Mouse (Mus musculus) midbrain, postnatal 0 days (tissue): ENCODE data around the gene Gm8773. TPM values are rescaled to one million over a fixed set of nuclear protein-coding genes. Genes with fewer than 3 reads are reported as not detected.

ENCODE experiments used
- ATAC-seq: fragments of 200-750 bp; cut with Nextera tagmentation; 2 replicates; pipeline ENCODE4 v1.8.0; 2017; ENCODE audit warnings: moderate number of reproducible peaks, mild to moderate bottlenecking, moderate TSS enrichment, moderate library complexity; ENCODE audit not compliant: low FRiP score
- DNase-seq: peaks from one replicate; pipeline ENCODE4 v3.0.0-alpha.2; 2015; ENCODE audit warnings: low spot score
- H3K27ac ChIP-seq: fragments of 300-500 bp; sonication (generic); 2 replicates; pipeline ENCODE4 v1.5.1; 2014; ENCODE audit warnings: low read depth, mild to moderate bottlenecking, low read length, mixed read lengths
- H3K27me3 ChIP-seq: fragments of 300-500 bp; sonication (generic); 2 replicates; pipeline ENCODE4 v1.6.1; 2014; ENCODE audit warnings: low read length, control low read depth, mixed read lengths; ENCODE audit not compliant: insufficient read depth
- H3K36me3 ChIP-seq: fragments of 300-500 bp; sonication (generic); 2 replicates; pipeline ENCODE4 v1.6.1; 2014; ENCODE audit warnings: low read length, control low read depth, mixed read lengths; ENCODE audit not compliant: insufficient read depth
- H3K4me1 ChIP-seq: fragments of 300-500 bp; sonication (generic); 2 replicates; pipeline ENCODE4 v1.6.1; 2014; ENCODE audit warnings: mild to moderate bottlenecking, control low read depth, antibody characterized with exemption, low read length, mixed read lengths; ENCODE audit not compliant: insufficient read depth
- H3K4me2 ChIP-seq: fragments of 300-500 bp; sonication (generic); 2 replicates; pipeline ENCODE4 v1.6.1; 2014; ENCODE audit warnings: low read depth, mild to moderate bottlenecking, low read length, mixed read lengths; ENCODE audit not compliant: poor library complexity, severe bottlenecking
- H3K4me3 ChIP-seq: fragments of 300-500 bp; sonication (generic); 2 replicates; pipeline ENCODE4 v1.5.1; 2014; ENCODE audit warnings: low read depth, mild to moderate bottlenecking, low read length, moderate library complexity
- H3K9ac ChIP-seq: fragments of 300-500 bp; sonication (generic); replicated peaks from 2 replicates; pipeline ENCODE4 v1.6.1; 2014; ENCODE audit warnings: mild to moderate bottlenecking, low read length, moderate library complexity, mixed read lengths; ENCODE audit not compliant: poor library complexity, severe bottlenecking
- H3K9me3 ChIP-seq: fragments of 300-500 bp; sonication (generic); 2 replicates; pipeline ENCODE4 v1.6.1; 2016; ENCODE audit warnings: low read length, control low read depth
- CTCF ChIP-seq: IDR thresholded peaks from 2 replicates; pipeline ENCODE4 v1.5.1; 2016; ENCODE audit warnings: antibody characterized with exemption, mild to moderate bottlenecking
- WGBS: fragments of 180-500 bp; shearing (Covaris S2); extraction: QIAGEN DNeasy Blood & Tissue Kit; methylation state at CpG from one replicate; pipeline ENCODE4 v1.1.7; 2014; 5-methylcytosine and 5-hydroxymethylcytosine counted together
- polyA plus RNA-seq: library from polyadenylated mRNA; unstranded; fragments of >200 nt; fragmentation: Nextera tagmentation; extraction: Ambion mirVana; gene quantifications from 2 replicates; pipeline ENCODE4 v1.2.1, GENCODE M21; 2015
- total RNA-seq: library from RNA; depleted of rRNA; stranded (reverse); fragments of >200 nt; gene quantifications from 2 replicates; pipeline ENCODE4 v1.2.3, GENCODE M21; 2014; rRNA removed

Gene Gm8773
- total RNA-seq = 8.7 and 11.5 TPM in 2 replicates
- 11.9 and 12.2 TPM in 2 replicates for polyA plus RNA-seq

- Histone ChIP-seq H3K27me3 (no peaks in the 10 kb centered on the region), H3K9ac (peak within 1 kb of the TSS; percentile 63), H3K4me3 (peak within 1 kb of the TSS; percentile 58), H3K27ac (no peak within 1 kb of the TSS; the same call in 1 of the 2 replicates), H3K36me3 (no peaks in the 10 kb centered on the region), H3K9me3 (no peaks in the 10 kb centered on the region), H3K4me2 (peak within 1 kb of the TSS; percentile 87), H3K4me1 (no peaks in the 10 kb centered on the region)
- DNase-seq = peak; percentile 28
- 2% methylated on average over 24 of the region's 24 CpGs for WGBS
- no peak for TF ChIP-seq CTCF
- ATAC-seq = peak; percentile 72
These were observed at the start of gene Gm8773 for GRCm38 (mm10) chr5:5573749-5574317. Gene Gm8773 (plus strand): TSS chr5:5573799.

GRCm38 (mm10) chr5:5533656-5534420 is 39.8 kb upstream of the Gm8773 start:
- no peak for TF ChIP-seq CTCF
- no peak overlapping the region for H3K4me2 ChIP-seq
- H3K27me3 ChIP-seq = no peaks in the 10 kb centered on the region
- H3K9ac ChIP-seq = no peak overlapping the region
- no peak for ATAC-seq
- H3K4me1 ChIP-seq = no peaks in the 10 kb centered on the region
- H3K36me3 ChIP-seq = peaks cover 7% of the 10 kb centered on the region; the same call in 1 of the 2 replicates
- no peak for DNase-seq
- H3K4me3 ChIP-seq = no peak overlapping the region
- no peaks in the 10 kb centered on the region for H3K9me3 ChIP-seq
- H3K27ac ChIP-seq = no peak overlapping the region
- 97% methylated on average over 3 of the region's 3 CpGs for WGBS

GRCm38 (mm10) chr5:5536131-5536530 is 37.5 kb upstream of the Gm8773 start:
- WGBS = 89% methylated on average over 1 of the region's 1 CpGs
- no peaks in the 10 kb centered on the region for H3K4me1 ChIP-seq
- no peaks in the 10 kb centered on the region for H3K27me3 ChIP-seq
- no peak for TF ChIP-seq CTCF
- no peaks in the 10 kb centered on the region for H3K9me3 ChIP-seq
- no peak for DNase-seq
- peaks cover 9% of the 10 kb centered on the region; the same call in 1 of the 2 replicates for H3K36me3 ChIP-seq
- no peak overlapping the region for H3K4me3 ChIP-seq
- no peak overlapping the region for H3K27ac ChIP-seq
- ATAC-seq = no peak
- no peak overlapping the region for H3K4me2 ChIP-seq
- H3K9ac ChIP-seq = no peak overlapping the region

- no peak overlapping the region for H3K9ac ChIP-seq
- peaks cover 27% of the 10 kb centered on the region; the same call in 1 of the 2 replicates for H3K36me3 ChIP-seq
- no peak overlapping the region for H3K4me3 ChIP-seq
- H3K9me3 ChIP-seq = no peaks in the 10 kb centered on the region
- no peak for TF ChIP-seq CTCF
- DNase-seq (no peak), ATAC-seq (no peak)
- no peaks in the 10 kb centered on the region for H3K27me3 ChIP-seq
- no peaks in the 10 kb centered on the region for H3K4me1 ChIP-seq
- no peak overlapping the region for H3K27ac ChIP-seq
- no peak overlapping the region for H3K4me2 ChIP-seq
- WGBS = 60% methylated on average over 3 of the region's 3 CpGs
These were observed 33.8 kb upstream of the Gm8773 start for GRCm38 (mm10) chr5:5539771-5540170.

GRCm38 (mm10) chr5:5540385-5540784 is 33.2 kb upstream of the Gm8773 start:
- no peak overlapping the region for H3K9ac ChIP-seq
- DNase-seq (no peak), ATAC-seq (no peak)
- H3K27me3 ChIP-seq = no peaks in the 10 kb centered on the region
- no peaks in the 10 kb centered on the region for H3K9me3 ChIP-seq
- 26% methylated on average over 3 of the region's 3 CpGs for WGBS
- no peak overlapping the region for H3K4me3 ChIP-seq
- H3K27ac ChIP-seq = no peak overlapping the region
- H3K4me2 ChIP-seq = no peak overlapping the region
- peaks cover 27% of the 10 kb centered on the region; the same call in 1 of the 2 replicates for H3K36me3 ChIP-seq
- H3K4me1 ChIP-seq = no peaks in the 10 kb centered on the region
- TF ChIP-seq CTCF = no peak

DNA sequence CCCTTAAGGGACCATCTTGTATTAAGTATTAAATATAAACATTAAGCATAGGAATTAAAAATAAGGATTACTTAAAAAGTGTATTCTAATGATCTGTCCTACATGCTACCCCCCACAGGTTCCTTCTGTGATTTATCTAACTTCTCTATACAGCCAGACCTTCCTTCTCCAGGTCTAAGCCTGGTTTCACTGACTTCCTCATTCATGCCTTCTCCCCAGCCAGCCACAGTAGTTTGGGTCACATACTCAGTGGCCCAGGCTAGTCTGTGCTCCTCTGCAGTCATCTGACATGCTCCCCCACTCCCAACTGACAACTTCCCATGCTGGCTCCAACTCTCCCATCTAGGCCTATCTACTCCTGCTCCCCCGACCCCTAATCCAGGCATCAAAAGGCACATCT is 22.5 kb upstream of the Gm8773 start:
- Histone ChIP-seq H3K4me1 (no peaks in the 10 kb centered on the region), H3K4me2 (no peak overlapping the region), H3K9me3 (no peaks in the 10 kb centered on the region), H3K36me3 (peaks cover 12% of the 10 kb centered on the region), H3K27me3 (no peaks in the 10 kb centered on the region), H3K4me3 (no peak overlapping the region), H3K27ac (no peak overlapping the region), H3K9ac (no peak overlapping the region)
- ATAC-seq (no peak), DNase-seq (no peak)
- WGBS = 88% methylated on average over 1 of the region's 1 CpGs
- TF ChIP-seq CTCF = no peak
